Mouse (Mus musculus) gastrocnemius, postnatal 25 days (tissue): Measurements from ENCODE around the gene Asb15. TPM values are rescaled to one million over a fixed set of nuclear protein-coding genes. Genes with fewer than 3 reads are reported as not detected.

Experiments used
- DNase-seq: peaks from one replicate; pipeline ENCODE4 v3.0.0; 2022
- total RNA-seq, 2 experiments: library from RNA; stranded (reverse); gene quantifications; 1 replicate in 1 of 2; 2 replicates in 1 of 2; pipeline ENCODE4 v1.2.3; 2021

Asb15 gene
- total RNA-seq, 2 experiments from 2014 or later, result 10.3 to 20.8 TPM

DNA sequence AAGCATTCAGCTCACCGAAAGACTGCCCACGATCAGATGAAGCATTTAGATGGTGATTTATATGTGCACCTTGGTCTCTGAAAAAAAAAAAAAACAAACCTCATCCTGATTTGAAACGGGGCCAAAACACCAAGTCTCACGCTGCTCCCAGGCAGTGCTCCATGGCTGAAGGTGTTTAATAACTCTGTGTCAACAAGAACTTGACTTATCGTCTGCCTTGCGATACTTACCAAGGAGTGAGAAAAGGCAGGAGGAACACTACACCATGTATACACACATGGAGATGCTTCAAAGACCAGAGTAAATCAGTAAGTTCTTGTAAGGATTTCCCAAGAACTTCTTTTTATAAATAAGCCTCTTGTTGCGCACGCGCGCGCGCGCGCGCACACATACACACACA is 79.6 kb downstream of the Asb15 start:
- DNase-seq, result no peak

DNA sequence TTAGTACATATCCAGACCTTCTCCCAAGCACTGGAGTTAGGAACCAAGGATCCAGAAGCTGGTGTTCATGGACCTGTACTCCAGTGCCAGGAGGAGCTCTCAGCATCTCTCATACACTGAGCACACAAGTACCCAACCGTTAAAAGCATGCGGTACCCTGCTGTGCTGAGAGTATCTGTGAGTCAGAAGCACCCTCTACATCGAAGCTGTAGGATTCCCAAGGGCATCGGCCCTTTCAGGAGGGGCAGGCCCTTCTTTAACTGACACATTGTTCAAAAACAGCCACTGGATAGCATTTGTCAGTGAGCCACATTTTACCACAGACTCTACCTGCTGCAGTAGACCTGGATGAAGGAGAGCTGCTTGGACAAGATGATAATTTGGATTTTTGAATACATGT is 80.2 kb downstream of the Asb15 start:
- DNase-seq, result no peak

GRCm38 (mm10) chr6:24608682-24609081 is 80.7 kb downstream of the Asb15 start:
- DNase-seq, result no peak

- no peak for DNase-seq
These were observed 81.6 kb downstream of the Asb15 start for GRCm38 (mm10) chr6:24609531-24609930.

- no peak for DNase-seq
These were observed 82.4 kb downstream of the Asb15 start for GRCm38 (mm10) chr6:24610358-24610757.

DNA sequence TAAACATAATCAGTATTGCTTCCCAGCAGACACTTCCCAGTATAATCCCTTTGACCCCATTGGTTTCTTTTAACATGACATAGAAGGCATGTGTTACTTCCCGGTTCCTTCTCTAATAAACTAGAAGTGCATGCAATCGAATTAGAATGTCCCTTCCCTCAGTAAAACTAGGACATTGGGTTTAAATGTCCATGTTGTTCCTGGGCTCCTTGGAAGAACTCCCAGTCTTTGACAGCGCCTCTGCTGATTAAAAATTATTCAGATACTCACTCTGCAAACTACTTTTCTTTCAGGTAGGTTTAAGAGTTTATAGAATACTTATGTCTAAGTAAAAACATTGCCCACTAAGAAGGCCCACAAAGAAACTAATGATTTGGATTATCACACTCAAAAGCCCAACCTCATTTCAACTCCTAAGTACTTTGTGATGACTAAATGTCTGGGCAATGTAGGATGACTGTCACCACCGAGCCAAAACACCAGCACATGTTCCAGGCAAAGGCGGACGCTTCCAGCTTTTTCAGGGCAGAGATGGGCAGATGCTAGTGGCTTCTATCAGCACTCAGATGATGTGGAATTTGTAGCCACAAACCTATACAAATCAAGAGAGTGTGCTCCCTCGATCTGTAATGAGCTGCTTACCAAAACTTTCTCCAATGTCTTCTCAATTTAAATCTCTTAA is 84.3 kb downstream of the Asb15 start:
- DNase-seq, result peak; percentile 72

GRCm38 (mm10) chr6:24613346-24613745 is 85.4 kb downstream of the Asb15 start:
- no peak for DNase-seq

GRCm38 (mm10) chr6:24613918-24614317 is 86.0 kb downstream of the Asb15 start:
- DNase-seq, result no peak

- DNase-seq, result no peak
These were observed 88.8 kb downstream of the Asb15 start for GRCm38 (mm10) chr6:24616746-24617145.

- DNase-seq, result no peak
These were observed 91.5 kb downstream of the Asb15 start for GRCm38 (mm10) chr6:24619285-24620045.

- no peak for DNase-seq
These were observed 93.0 kb downstream of the Asb15 start for GRCm38 (mm10) chr6:24620936-24621335.

DNA sequence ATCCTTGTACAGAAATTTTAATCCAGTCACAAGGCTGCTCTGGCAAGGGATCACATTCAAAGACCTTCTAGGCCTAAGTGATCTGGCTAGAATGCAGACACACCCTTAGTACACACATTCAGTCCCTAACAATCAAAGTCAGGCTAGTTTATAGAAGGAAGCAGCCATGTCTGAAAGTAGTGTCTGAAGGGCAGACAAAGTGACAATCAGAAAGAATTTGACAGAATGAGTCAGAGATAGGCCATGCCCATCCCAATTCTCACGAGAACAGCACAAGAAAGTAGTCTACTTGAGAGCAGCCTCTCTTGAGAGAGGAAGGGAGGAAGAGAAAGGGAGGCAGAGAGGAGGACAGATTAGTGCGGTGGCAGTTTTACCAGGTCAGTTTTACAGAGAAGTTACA is 94.2 kb downstream of the Asb15 start:
- DNase-seq, result no peak

Other genes starting within 250 kb of the Asb15 start
- gene Iqub, start 13.1 kb upstream of the Asb15 start, total RNA-seq, result under 1 TPM; 0.08 TPM
- 100 to 1,000 TPM; 605 to 626 TPM for gene Ndufa5, start 131 bp upstream of the Asb15 start, total RNA-seq
- gene Lmod2, start 69.6 kb downstream of the Asb15 start, total RNA-seq, result 100 to 1,000 TPM; 183 to 199 TPM
- gene Wasl, start 136.9 kb downstream of the Asb15 start, total RNA-seq, result 10 to 100 TPM; 14.0 to 17.1 TPM
- not detected for gene Hyal6, start 205.1 kb downstream of the Asb15 start, total RNA-seq
- not detected for gene Hyal4, start 220.2 kb downstream of the Asb15 start, total RNA-seq